Mouse (Mus musculus) urinary bladder, postnatal 14 days (tissue): ENCODE measurements around the gene Mdh2.

ENCODE experiments used
- DNase-seq: peaks from one replicate; pipeline ENCODE4 v3.0.0; 2021; ENCODE audit warnings: low spot score

Gene Mdh2

GRCm38 (mm10) chr5:135778471-135779445 lies at the start of gene Mdh2:
Gene Mdh2 (plus strand): TSS chr5:135778480.
- peak; percentile 100 for DNase-seq

GRCm38 (mm10) chr5:135729351-135729750 lies 48.9 kb upstream of the Mdh2 start:
- DNase-seq = no peak

GRCm38 (mm10) chr5:135730278-135730677 lies 48.0 kb upstream of the Mdh2 start:
- DNase-seq = no peak

- DNase-seq = no peak
Measured at GRCm38 (mm10) chr5:135730916-135731315, 47.4 kb upstream of the Mdh2 start.

- DNase-seq = no peak
Measured at GRCm38 (mm10) chr5:135731322-135731721, 47.0 kb upstream of the Mdh2 start.

- no peak for DNase-seq
Measured at GRCm38 (mm10) chr5:135733071-135733470, 45.2 kb upstream of the Mdh2 start.

GRCm38 (mm10) chr5:135734057-135734680 lies 44.1 kb upstream of the Mdh2 start:
- DNase-seq = no peak

- DNase-seq = no peak
Measured at GRCm38 (mm10) chr5:135735741-135736140, 42.5 kb upstream of the Mdh2 start.

GRCm38 (mm10) chr5:135736544-135736943 lies 41.7 kb upstream of the Mdh2 start:
- DNase-seq = no peak

- no peak for DNase-seq
Measured at GRCm38 (mm10) chr5:135737154-135737553, 41.1 kb upstream of the Mdh2 start.

- DNase-seq = no peak
Measured at GRCm38 (mm10) chr5:135738266-135738665, 40.0 kb upstream of the Mdh2 start.

GRCm38 (mm10) chr5:135742156-135742555 lies 36.1 kb upstream of the Mdh2 start:
- no peak for DNase-seq

- no peak for DNase-seq
Measured at GRCm38 (mm10) chr5:135742941-135743740, 35.1 kb upstream of the Mdh2 start.

- peak; percentile 97 for DNase-seq
Measured at GRCm38 (mm10) chr5:135743741-135744609, 34.3 kb upstream of the Mdh2 start, which contains the start of gene Tmem120a. Gene Tmem120a (minus strand): TSS chr5:135744448.

GRCm38 (mm10) chr5:135744742-135745141 lies 33.5 kb upstream of the Mdh2 start:
- no peak for DNase-seq

- no peak for DNase-seq
Measured at GRCm38 (mm10) chr5:135751041-135751440, 27.2 kb upstream of the Mdh2 start.

- DNase-seq = no peak
Measured at GRCm38 (mm10) chr5:135751595-135751994, 26.7 kb upstream of the Mdh2 start.

- DNase-seq = no peak
Measured at GRCm38 (mm10) chr5:135761881-135762280, 16.4 kb upstream of the Mdh2 start.

GRCm38 (mm10) chr5:135763526-135763925 lies 14.8 kb upstream of the Mdh2 start:
- DNase-seq = peak; percentile 69

- DNase-seq = no peak
Measured at GRCm38 (mm10) chr5:135764971-135765370, 13.3 kb upstream of the Mdh2 start.

GRCm38 (mm10) chr5:135772519-135772918 lies 5.8 kb upstream of the Mdh2 start:
- no peak for DNase-seq
